Mouse (Mus musculus) liver, postnatal 0 days (tissue): ENCODE results near the gene Unc13a. TPM values are rescaled to one million over a fixed set of nuclear protein-coding genes. Genes with fewer than 3 reads are reported as not detected.

Experiments used
- ATAC-seq: fragments of 200-750 bp; cut with Nextera tagmentation; 2 replicates; pipeline ENCODE4 v1.8.0; 2017; ENCODE audit warnings: mild to moderate bottlenecking, moderate library complexity
- DNase-seq: peaks from one replicate; pipeline ENCODE4 v3.0.0-alpha.2; 2016
- H3K27ac ChIP-seq: fragments of 300-500 bp; sonication (generic); 2 replicates; pipeline ENCODE4 v1.5.1; 2014; ENCODE audit warnings: antibody characterized with exemption, moderate library complexity, mild to moderate bottlenecking, low read depth
- H3K27me3 ChIP-seq: fragments of 300-500 bp; sonication (generic); 2 replicates; pipeline ENCODE4 v1.6.1; 2014; ENCODE audit warnings: low read length, control low read depth, mixed read lengths; ENCODE audit not compliant: insufficient read depth
- H3K36me3 ChIP-seq: fragments of 300-500 bp; sonication (generic); replicated peaks from 2 replicates; pipeline ENCODE4 v1.6.1; 2014; ENCODE audit warnings: mild to moderate bottlenecking, control low read depth, low read length, moderate library complexity, mixed read lengths; ENCODE audit not compliant: insufficient read depth
- H3K4me1 ChIP-seq: fragments of 300-500 bp; sonication (generic); 2 replicates; pipeline ENCODE4 v1.6.1; 2014; ENCODE audit warnings: antibody characterized with exemption, mild to moderate bottlenecking, control low read depth; ENCODE audit not compliant: insufficient read depth
- H3K4me2 ChIP-seq: fragments of 300-500 bp; sonication (generic); 2 replicates; pipeline ENCODE4 v1.6.1; 2014; ENCODE audit warnings: low read depth, mild to moderate bottlenecking, low read length, moderate library complexity, mixed read lengths
- H3K4me3 ChIP-seq: fragments of 300-500 bp; sonication (generic); 2 replicates; pipeline ENCODE4 v1.5.1; 2014; ENCODE audit warnings: low read depth, low read length
- H3K9ac ChIP-seq: fragments of 300-500 bp; sonication (generic); replicated peaks from 2 replicates; pipeline ENCODE4 v1.6.1; 2014; ENCODE audit warnings: mild to moderate bottlenecking, moderate library complexity
- H3K9me3 ChIP-seq: fragments of 300-500 bp; sonication (generic); 2 replicates; pipeline ENCODE4 v1.6.1; 2016; ENCODE audit warnings: mild to moderate bottlenecking, control low read depth, low read length, mixed read lengths
- CTCF ChIP-seq: sonication (generic); IDR thresholded peaks from 2 replicates; pipeline ENCODE4 v1.5.1; 2016; ENCODE audit warnings: antibody characterized with exemption, low read depth
- EP300 ChIP-seq: IDR thresholded peaks from 2 replicates; pipeline ENCODE4 v1.6.1; 2016; ENCODE audit warnings: antibody characterized with exemption, low read depth, mild to moderate bottlenecking
- WGBS: fragments of 180-500 bp; shearing (Covaris S2); extraction: QIAGEN DNeasy Blood & Tissue Kit; methylation state at CpG from one replicate; pipeline ENCODE4 v1.1.7; 2014; ENCODE audit not compliant: insufficient replicate concordance; 5-methylcytosine and 5-hydroxymethylcytosine counted together
- microRNA-seq: library from miRNA; unstranded; fragments of <30 nt; microRNA quantifications from one replicate; pipeline ENCODE4, GENCODE M21; 2016
- polyA plus RNA-seq: library from polyadenylated mRNA; unstranded; fragments of >200 nt; fragmentation: Nextera tagmentation; extraction: Ambion mirVana; gene quantifications from 2 replicates; pipeline ENCODE4 v1.2.1, GENCODE M21; 2015

Unc13a gene
- polyA plus RNA-seq, 1 experiment from 2014 or later = 0.36 TPM

- no peaks in the 10 kb centered on the region for H3K9me3 ChIP-seq
- H3K4me3 ChIP-seq = no peak overlapping the region
- H3K27me3 ChIP-seq = no peaks in the 10 kb centered on the region
- ATAC-seq = no peak
- 0 out of 2 replicates have a peak, but pooled peaks cover 2% of the 10 kb centered on the region for H3K36me3 ChIP-seq
- H3K9ac ChIP-seq = no peak overlapping the region
- WGBS = 81% methylated on average over 13 of the region's 14 CpGs
- no peak for DNase-seq
- H3K4me1 ChIP-seq = no peaks in the 10 kb centered on the region
- TF ChIP-seq EP300 (no peak), CTCF (no peak)
- H3K27ac ChIP-seq = no peak overlapping the region
- no peak overlapping the region for H3K4me2 ChIP-seq
Observed at GRCm38 (mm10) chr8:71579476-71579875, 92.1 kb downstream of the Unc13a start.

- H3K27me3 ChIP-seq = no peaks in the 10 kb centered on the region
- no peak for ATAC-seq
- TF ChIP-seq EP300 (no peak), CTCF (no peak)
- H3K27ac ChIP-seq = no peak overlapping the region
- no peak overlapping the region for H3K9ac ChIP-seq
- no peaks in the 10 kb centered on the region for H3K9me3 ChIP-seq
- H3K4me2 ChIP-seq = no peak overlapping the region
- DNase-seq = no peak
- WGBS = 36% methylated on average over 1 of the region's 1 CpGs
- H3K4me3 ChIP-seq = no peak overlapping the region
- H3K4me1 ChIP-seq = no peaks in the 10 kb centered on the region
- 0 out of 2 replicates have a peak, but pooled peaks cover 2% of the 10 kb centered on the region for H3K36me3 ChIP-seq
Observed at GRCm38 (mm10) chr8:71579009-71579408, 92.5 kb downstream of the Unc13a start.

GRCm38 (mm10) chr8:71577856-71578387, 93.6 kb downstream of the Unc13a start:
- H3K27me3 ChIP-seq = no peaks in the 10 kb centered on the region
- no peak overlapping the region for H3K4me3 ChIP-seq
- TF ChIP-seq EP300 (no peak), CTCF (no peak)
- no peak overlapping the region for H3K9ac ChIP-seq
- H3K4me2 ChIP-seq = no peak overlapping the region
- H3K27ac ChIP-seq = no peak overlapping the region
- no peak for DNase-seq
- H3K36me3 ChIP-seq = 0 out of 2 replicates have a peak, but pooled peaks cover 2% of the 10 kb centered on the region
- no peaks in the 10 kb centered on the region for H3K4me1 ChIP-seq
- no peak for ATAC-seq
- no peaks in the 10 kb centered on the region for H3K9me3 ChIP-seq
- WGBS = 40% methylated on average over 4 of the region's 4 CpGs

GRCm38 (mm10) chr8:71575020-71575419, 96.5 kb downstream of the Unc13a start:
- H3K27ac ChIP-seq = no peak overlapping the region
- no peak for ATAC-seq
- no peak overlapping the region for H3K9ac ChIP-seq
- DNase-seq = no peak
- H3K4me1 ChIP-seq = peaks cover 11% of the 10 kb centered on the region
- no peak for TF ChIP-seq EP300
- no peak for TF ChIP-seq CTCF
- H3K4me3 ChIP-seq = no peak overlapping the region
- no peaks in the 10 kb centered on the region for H3K27me3 ChIP-seq
- H3K9me3 ChIP-seq = no peaks in the 10 kb centered on the region
- no peak overlapping the region for H3K4me2 ChIP-seq
- H3K36me3 ChIP-seq = no peaks in the 10 kb centered on the region
- whole genome bisulfite sequencing = 61% methylated on average over 1 of the region's 1 CpGs

GRCm38 (mm10) chr8:71574426-71574825, 97.1 kb downstream of the Unc13a start:
- H3K36me3 ChIP-seq = no peaks in the 10 kb centered on the region
- no peak overlapping the region for H3K4me2 ChIP-seq
- TF ChIP-seq CTCF = no peak
- no peak for TF ChIP-seq EP300
- no peak overlapping the region for H3K4me3 ChIP-seq
- no peaks in the 10 kb centered on the region for H3K9me3 ChIP-seq
- DNase-seq = no peak
- 77% methylated on average over 7 of the region's 7 CpGs for WGBS
- ATAC-seq = no peak
- H3K27me3 ChIP-seq = no peaks in the 10 kb centered on the region
- H3K4me1 ChIP-seq = peaks cover 17% of the 10 kb centered on the region
- no peak overlapping the region for H3K9ac ChIP-seq
- no peak overlapping the region for H3K27ac ChIP-seq

Small RNAs within 50 kb of the gene (microRNA-seq; reads per million reads assigned to microRNA genes)
- not detected for gene Mir6769b

Other genes with a start within 250 kb of the Unc13a start
- 4.5 and 5.0 TPM in 2 replicates for gene Abhd8, start 208.1 kb downstream of the Unc13a start, polyA plus RNA-seq
- gene Mrpl34, start 206.8 kb downstream of the Unc13a start, polyA plus RNA-seq = 119 and 120 TPM in 2 replicates
- 30.3 and 31.0 TPM in 2 replicates for gene Dda1, start 202.6 kb downstream of the Unc13a start, polyA plus RNA-seq
- gene Ano8, start 185.8 kb downstream of the Unc13a start, polyA plus RNA-seq = 0.14 and 0.27 TPM in 2 replicates
- gene Gtpbp3, start 183.7 kb downstream of the Unc13a start, polyA plus RNA-seq = 4.5 and 4.9 TPM in 2 replicates
- gene Plvap, start 160.0 kb downstream of the Unc13a start, polyA plus RNA-seq = 29.1 and 31.1 TPM in 2 replicates
- gene Ccdc194, start 146.0 kb downstream of the Unc13a start, polyA plus RNA-seq = 0.20 TPM in 1 of 2 replicates, not detected in the other
- gene Bst2, start 134.3 kb downstream of the Unc13a start, polyA plus RNA-seq = 57.0 and 62.1 TPM in 2 replicates
- 61.7 and 62.5 TPM in 2 replicates for gene Mvb12a, start 128.8 kb downstream of the Unc13a start, polyA plus RNA-seq
- 0.62 and 0.66 TPM in 2 replicates for gene Tmem221, start 112.9 kb downstream of the Unc13a start, polyA plus RNA-seq
- gene Nxnl1, start 105.2 kb downstream of the Unc13a start, polyA plus RNA-seq = 0.08 TPM in 1 of 2 replicates, not detected in the other
- 6.0 and 6.8 TPM in 2 replicates for gene Slc27a1, start 102.9 kb downstream of the Unc13a start, polyA plus RNA-seq
- 153 and 158 TPM in 2 replicates for gene Pgls, start 79.6 kb downstream of the Unc13a start, polyA plus RNA-seq
- 9.2 and 11.2 TPM in 2 replicates for gene Fam129c, start 74.1 kb downstream of the Unc13a start, polyA plus RNA-seq
- gene Colgalt1, start 60.8 kb downstream of the Unc13a start, polyA plus RNA-seq = 25.0 and 25.7 TPM in 2 replicates
- 4.3 and 4.6 TPM in 2 replicates for gene Jak3, start 4.5 kb upstream of the Unc13a start, polyA plus RNA-seq
- 1.3 and 2.8 TPM in 2 replicates for gene Insl3, start 17.5 kb upstream of the Unc13a start, polyA plus RNA-seq
- 3.0 TPM in 2 replicates for gene B3gnt3, start 30.0 kb upstream of the Unc13a start, polyA plus RNA-seq
- 15.3 and 16.7 TPM in 2 replicates for gene Fcho1, start 54.0 kb upstream of the Unc13a start, polyA plus RNA-seq
- 1.8 and 1.9 TPM in 2 replicates for gene Zfp709, start 210.3 kb upstream of the Unc13a start, polyA plus RNA-seq
- 0.54 and 0.61 TPM in 2 replicates for gene Zfp882, start 236.9 kb upstream of the Unc13a start, polyA plus RNA-seq
- gene Zfp617, start 236.9 kb upstream of the Unc13a start, polyA plus RNA-seq = 4.1 and 5.2 TPM in 2 replicates